Mouse (Mus musculus) heart, embryonic 16.5 days (tissue): ENCODE data around the gene Dctpp1. TPM values are rescaled to one million over a fixed set of nuclear protein-coding genes. Genes with fewer than 3 reads are reported as not detected.

Experiments used
- ATAC-seq: fragments of 200-750 bp; cut with Nextera tagmentation; replicated peaks from 2 replicates; pipeline ENCODE4 v1.8.0; 2017; ENCODE audit warnings: moderate number of reproducible peaks; ENCODE audit not compliant: insufficient read depth, low FRiP score; ENCODE audit errors: extremely low read depth
- H3K27ac ChIP-seq: fragments of 300-500 bp; sonication (generic); 2 replicates; pipeline ENCODE4 v1.5.1; 2014; ENCODE audit warnings: mild to moderate bottlenecking, low read length, control low read depth, moderate library complexity
- H3K27me3 ChIP-seq: fragments of 300-500 bp; sonication (generic); 2 replicates; pipeline ENCODE4 v1.6.1; 2014; ENCODE audit warnings: low read length, mixed read lengths; ENCODE audit not compliant: control insufficient read depth, insufficient read depth
- H3K36me3 ChIP-seq: fragments of 300-500 bp; sonication (generic); 2 replicates; pipeline ENCODE4 v1.6.1; 2014; ENCODE audit not compliant: control insufficient read depth, insufficient read depth
- H3K4me1 ChIP-seq: fragments of 300-500 bp; sonication (generic); 2 replicates; pipeline ENCODE4 v1.6.1; 2014; ENCODE audit warnings: low read length, mixed read lengths; ENCODE audit not compliant: control insufficient read depth, insufficient read depth
- H3K4me2 ChIP-seq: fragments of 300-500 bp; sonication (generic); 2 replicates; pipeline ENCODE4 v1.6.1; 2014; ENCODE audit warnings: low read depth, mild to moderate bottlenecking, control low read depth, low read length
- H3K4me3 ChIP-seq: fragments of 300-500 bp; sonication (generic); 2 replicates; pipeline ENCODE4 v1.5.1; 2014; ENCODE audit warnings: mild to moderate bottlenecking, control low read depth, low read length
- H3K9ac ChIP-seq: fragments of 300-500 bp; sonication (generic); 2 replicates; pipeline ENCODE4 v1.6.1; 2014; ENCODE audit warnings: low read length, control low read depth
- H3K9me3 ChIP-seq: fragments of 300-500 bp; sonication (generic); replicated peaks from 2 replicates; pipeline ENCODE4 v1.6.1; 2016; ENCODE audit warnings: low read length; ENCODE audit not compliant: control insufficient read depth
- WGBS: fragments of 180-500 bp; shearing (Covaris S2); extraction: QIAGEN DNeasy Blood & Tissue Kit; methylation state at CpG from one replicate; pipeline ENCODE4 v1.1.7; 2014; 5-methylcytosine and 5-hydroxymethylcytosine counted together
- polyA plus RNA-seq: library from polyadenylated mRNA; unstranded; fragments of >200 nt; fragmentation: Nextera tagmentation; extraction: Ambion mirVana; gene quantifications from 2 replicates; pipeline ENCODE4 v1.2.1, GENCODE M21; 2015

The Dctpp1 gene
- polyA plus RNA-seq, 1 experiment from 2014 or later, result 129 TPM

DNA sequence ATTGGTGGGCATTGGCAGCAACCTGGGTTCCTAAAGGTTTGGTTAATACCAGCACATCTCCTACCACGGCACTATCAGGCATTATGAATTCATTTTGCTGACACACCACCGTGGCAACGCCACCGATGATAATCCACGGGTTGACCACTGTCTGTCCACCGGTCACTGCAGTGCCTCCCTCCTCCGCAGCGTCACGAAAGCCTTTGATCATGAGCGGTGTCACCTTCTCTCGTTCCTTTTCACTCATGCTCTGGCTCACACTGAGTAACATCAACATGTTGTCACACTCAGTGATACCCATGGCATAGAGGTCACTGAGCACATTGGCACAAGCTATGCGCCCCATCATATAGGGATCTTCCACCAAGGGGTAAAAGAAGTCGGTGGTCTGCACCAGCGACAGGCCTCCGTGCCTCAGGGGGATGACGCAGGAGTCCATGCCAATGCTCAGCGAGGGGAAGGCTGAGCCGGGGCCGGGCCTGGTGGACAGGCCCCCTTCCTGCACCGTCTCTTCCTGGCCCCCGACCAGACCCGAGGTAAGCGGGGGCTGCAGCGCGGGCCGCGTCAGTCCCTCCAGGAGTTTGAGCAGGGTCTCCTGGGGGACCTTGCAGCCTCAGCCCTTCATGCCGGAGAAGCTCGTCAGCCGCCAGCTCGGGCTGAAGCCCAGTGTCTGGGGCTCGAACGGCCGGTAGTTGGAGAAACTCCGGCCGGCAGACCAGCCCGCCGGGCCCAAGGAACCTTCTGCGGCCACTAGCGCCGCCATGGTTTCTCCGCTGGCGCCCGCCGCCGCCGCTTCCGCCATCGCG is 12.8 kb upstream of the Dctpp1 start:
- Histone ChIP-seq H3K27me3 (no peaks in the 10 kb centered on the region), H3K9me3 (peaks cover 3% of the 10 kb centered on the region), H3K4me3 (peak overlapping the region; percentile 82), H3K27ac (peak overlapping the region; percentile 89), H3K4me1 (peaks cover 13% of the 10 kb centered on the region), H3K9ac (peak overlapping the region; percentile 91), H3K4me2 (peak overlapping the region; percentile 92), H3K36me3 (peaks cover 16% of the 10 kb centered on the region)
- ATAC-seq, result peak; percentile 64
- WGBS, result 12% methylated on average over 50 of the region's 50 CpGs

DNA sequence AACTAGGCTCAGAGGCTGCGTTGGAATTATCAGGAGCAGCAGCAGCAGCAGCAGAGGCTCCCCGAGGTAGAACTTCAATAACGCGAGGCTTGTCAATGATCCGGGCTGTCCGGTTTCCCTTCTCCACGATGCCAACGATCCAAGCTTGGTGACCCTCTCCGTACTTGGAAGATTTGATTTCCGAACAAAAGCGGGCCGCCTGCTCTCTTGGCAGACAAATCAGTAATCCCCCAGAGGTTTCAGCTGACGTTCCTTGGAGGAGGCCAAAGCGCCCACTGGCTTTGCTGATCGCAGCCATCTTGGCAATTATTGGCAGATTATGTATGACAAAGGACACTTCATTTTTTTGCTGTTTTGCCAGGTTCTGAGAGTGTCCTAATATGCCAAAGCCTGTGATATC is 12.1 kb upstream of the Dctpp1 start:
- H3K27me3 ChIP-seq, result no peaks in the 10 kb centered on the region
- peaks cover 13% of the 10 kb centered on the region for H3K4me1 ChIP-seq
- peaks cover 16% of the 10 kb centered on the region for H3K36me3 ChIP-seq
- H3K4me2 ChIP-seq, result peak overlapping the region; percentile 92
- 94% methylated on average over 15 of the region's 15 CpGs for WGBS
- H3K4me3 ChIP-seq, result peak overlapping the region; percentile 82
- H3K9ac ChIP-seq, result 0 out of 2 replicates have a peak overlapping the region, but pooled peaks have one; percentile 91
- H3K9me3 ChIP-seq, result peaks cover 4% of the 10 kb centered on the region
- H3K27ac ChIP-seq, result no peak overlapping the region
- ATAC-seq, result no peak

DNA sequence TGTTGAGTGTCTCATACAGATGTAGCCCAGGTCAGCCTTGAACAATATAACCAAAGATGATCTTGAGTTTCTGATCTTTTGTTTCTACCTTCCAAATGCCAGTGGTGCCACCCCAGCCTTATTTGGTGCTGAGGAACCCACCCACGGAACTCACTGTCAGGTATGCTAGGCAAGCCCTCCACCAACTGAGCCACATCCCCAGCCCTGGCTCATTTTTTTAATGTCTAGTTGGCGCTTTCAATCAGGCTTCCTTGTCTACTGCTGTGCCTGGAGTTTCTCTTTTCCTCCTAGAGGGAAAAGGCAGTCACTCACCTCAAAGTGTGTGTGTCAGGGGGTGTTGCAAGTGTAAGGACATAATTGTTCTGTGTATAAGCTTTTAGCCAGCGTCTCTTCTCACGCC is 10.6 kb upstream of the Dctpp1 start:
- ATAC-seq, result no peak
- Histone ChIP-seq H3K27me3 (no peaks in the 10 kb centered on the region), H3K27ac (no peak overlapping the region), H3K4me1 (peaks cover 13% of the 10 kb centered on the region), H3K9me3 (peaks cover 4% of the 10 kb centered on the region), H3K9ac (no peak overlapping the region), H3K4me2 (no peak overlapping the region), H3K36me3 (peaks cover 16% of the 10 kb centered on the region), H3K4me3 (no peak overlapping the region)
- 90% methylated on average over 4 of the region's 4 CpGs for WGBS

DNA sequence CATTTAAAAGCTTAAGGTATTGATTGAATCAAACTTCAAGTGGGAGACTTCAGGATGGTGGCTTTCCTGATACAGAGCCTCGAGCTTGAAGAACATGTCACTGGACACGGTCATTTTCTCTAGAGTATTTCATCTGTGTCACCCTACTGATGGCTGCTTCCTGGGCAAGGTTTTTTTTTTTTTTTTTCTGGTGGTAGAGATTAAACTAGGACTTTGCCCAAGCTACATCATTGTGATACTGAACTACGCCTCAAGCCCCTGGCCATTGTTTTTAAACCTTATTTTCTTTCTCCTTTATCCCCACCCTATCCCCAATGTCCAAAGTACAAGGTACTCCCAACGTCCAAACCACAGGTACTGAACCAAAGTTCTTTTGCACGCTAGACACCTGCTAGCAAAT is 10.2 kb upstream of the Dctpp1 start:
- Histone ChIP-seq H3K9ac (no peak overlapping the region), H3K27me3 (no peaks in the 10 kb centered on the region), H3K4me3 (no peak overlapping the region), H3K36me3 (peaks cover 16% of the 10 kb centered on the region), H3K27ac (no peak overlapping the region), H3K4me1 (peaks cover 13% of the 10 kb centered on the region), H3K4me2 (no peak overlapping the region), H3K9me3 (peaks cover 4% of the 10 kb centered on the region)
- no peak for ATAC-seq
- 91% methylated on average over 5 of the region's 5 CpGs for WGBS

DNA sequence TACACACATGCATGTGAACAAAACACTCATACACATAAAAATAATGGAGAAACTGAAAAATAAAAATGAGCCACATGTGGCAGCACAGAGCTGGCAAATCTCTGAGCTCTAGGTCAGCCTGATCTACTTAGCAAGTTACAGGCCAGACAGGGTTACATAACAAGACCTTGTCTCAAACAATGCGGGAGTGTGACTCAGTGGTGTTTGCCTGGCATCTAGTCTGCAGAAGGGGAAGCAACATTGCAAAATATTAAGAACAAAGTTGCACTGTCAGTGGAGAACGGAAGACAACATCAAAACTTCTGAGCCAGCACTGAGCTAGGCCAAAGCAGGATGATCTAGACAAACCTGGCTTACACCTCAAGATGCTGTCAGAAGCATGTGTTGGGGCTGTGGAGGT is 9.7 kb upstream of the Dctpp1 start:
- Histone ChIP-seq H3K4me2 (no peak overlapping the region), H3K27me3 (no peaks in the 10 kb centered on the region), H3K9ac (no peak overlapping the region), H3K4me3 (no peak overlapping the region), H3K4me1 (peaks cover 13% of the 10 kb centered on the region), H3K9me3 (peaks cover 4% of the 10 kb centered on the region), H3K27ac (no peak overlapping the region), H3K36me3 (peaks cover 16% of the 10 kb centered on the region)
- 91% methylated on average over 2 of the region's 2 CpGs for WGBS
- ATAC-seq, result no peak

DNA sequence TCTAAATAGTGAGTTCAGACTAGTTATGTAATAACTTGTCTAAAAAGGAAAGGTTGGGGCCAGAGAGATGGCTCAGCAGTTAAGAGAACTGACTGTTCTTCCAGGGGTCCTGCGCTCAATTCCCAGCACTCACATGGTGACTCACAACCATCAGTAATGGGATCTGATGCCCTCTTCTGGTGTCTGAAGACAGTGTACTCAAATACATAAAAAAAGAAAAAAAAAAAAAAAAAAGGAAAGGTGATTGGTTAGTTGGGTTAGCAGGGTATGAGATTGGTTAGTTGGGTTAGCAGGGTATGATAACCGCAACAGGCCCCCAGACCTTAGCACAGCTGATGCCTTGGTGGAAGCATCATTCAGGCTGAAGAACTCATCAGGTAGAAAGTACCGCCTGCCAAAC is 3.0 kb upstream of the Dctpp1 start:
- ATAC-seq, result no peak
- 90% methylated on average over 3 of the region's 3 CpGs for WGBS
- no peak overlapping the region for H3K4me3 ChIP-seq
- H3K4me1 ChIP-seq, result peaks cover 4% of the 10 kb centered on the region; the same call in 1 of the 2 replicates
- no peaks in the 10 kb centered on the region for H3K36me3 ChIP-seq
- H3K27me3 ChIP-seq, result no peaks in the 10 kb centered on the region
- H3K27ac ChIP-seq, result no peak overlapping the region
- no peak overlapping the region for H3K9ac ChIP-seq
- H3K9me3 ChIP-seq, result peaks cover 7% of the 10 kb centered on the region
- no peak overlapping the region for H3K4me2 ChIP-seq

DNA sequence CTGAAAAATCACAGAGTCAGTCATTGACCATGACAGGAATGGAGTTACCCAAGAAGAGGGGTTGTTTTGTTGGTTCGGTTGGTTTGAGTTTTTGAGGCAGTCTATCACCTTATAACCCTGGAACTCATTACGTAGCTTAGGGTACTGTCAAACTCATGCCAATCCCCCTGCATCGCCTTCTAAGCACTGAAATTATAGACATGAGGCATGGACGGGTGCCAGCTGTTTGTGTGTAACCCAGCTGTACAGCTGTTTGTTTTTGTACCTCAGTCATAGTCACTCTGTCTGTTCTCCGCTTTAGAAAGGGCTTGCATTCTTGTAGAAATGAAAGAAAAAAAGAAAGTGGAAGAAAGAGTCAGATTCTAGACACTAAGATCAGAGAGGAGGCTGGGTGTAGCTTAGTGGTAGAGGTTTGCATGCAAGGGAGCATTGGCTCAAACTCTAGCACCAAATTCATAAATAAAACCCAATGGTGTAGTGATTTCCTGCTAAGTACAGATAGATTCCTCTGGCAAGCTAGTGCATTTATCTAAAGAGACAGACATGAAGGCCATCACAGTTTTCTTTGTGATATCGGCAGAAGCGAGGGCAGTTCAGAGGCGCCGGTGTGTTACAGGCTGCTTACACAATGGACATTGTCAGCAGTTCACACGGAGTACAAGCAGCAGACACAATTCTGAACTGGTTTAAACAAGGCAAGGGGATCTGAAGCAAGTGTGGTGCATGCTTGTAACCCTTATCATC is 1.9 kb upstream of the Dctpp1 start:
- no peaks in the 10 kb centered on the region for H3K36me3 ChIP-seq
- no peaks in the 10 kb centered on the region for H3K27me3 ChIP-seq
- H3K27ac ChIP-seq, result no peak overlapping the region
- peaks cover 3% of the 10 kb centered on the region; the same call in 1 of the 2 replicates for H3K9me3 ChIP-seq
- 72% methylated on average over 10 of the region's 10 CpGs for WGBS
- no peak overlapping the region for H3K9ac ChIP-seq
- no peak overlapping the region for H3K4me3 ChIP-seq
- H3K4me1 ChIP-seq, result peaks cover 4% of the 10 kb centered on the region; the same call in 1 of the 2 replicates
- no peak overlapping the region for H3K4me2 ChIP-seq
- no peak for ATAC-seq

DNA sequence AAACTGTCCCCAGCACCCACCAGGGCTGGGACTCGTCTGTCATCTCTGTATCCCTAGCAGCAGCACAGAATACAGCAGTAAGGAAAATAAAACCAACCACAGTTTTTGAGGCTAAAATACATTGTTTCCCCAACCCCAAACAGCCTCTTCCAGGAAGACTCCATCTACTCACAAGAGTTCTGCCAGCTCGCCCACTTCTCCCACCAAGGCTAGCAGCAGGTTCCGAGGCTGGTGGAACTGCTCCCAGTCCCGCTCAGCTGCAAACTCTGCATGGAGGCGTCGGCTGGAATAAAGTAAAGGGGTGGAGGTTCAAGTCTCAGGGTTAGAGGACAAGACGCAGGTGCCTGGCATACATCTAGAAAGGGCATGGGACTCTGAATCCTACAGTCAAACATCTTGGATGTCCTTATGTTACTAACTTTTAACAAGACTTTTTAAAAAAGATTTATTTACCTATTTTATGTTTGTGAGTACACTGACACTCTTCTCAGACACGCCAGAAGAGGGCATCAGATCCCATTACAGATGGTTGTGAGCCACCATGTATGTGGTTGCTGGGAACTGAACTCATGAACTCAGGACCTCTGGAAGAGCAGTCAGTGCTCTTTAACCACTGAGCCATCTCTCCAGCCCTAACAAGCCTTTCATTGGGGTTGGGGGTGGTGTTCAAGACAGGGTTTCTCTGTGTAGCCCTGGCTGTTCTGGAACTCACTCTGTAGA is 1.2 kb downstream of the Dctpp1 start:
- peaks cover 3% of the 10 kb centered on the region; the same call in 1 of the 2 replicates for H3K9me3 ChIP-seq
- H3K27ac ChIP-seq, result no peak overlapping the region
- H3K36me3 ChIP-seq, result no peaks in the 10 kb centered on the region
- no peak overlapping the region for H3K9ac ChIP-seq
- H3K4me1 ChIP-seq, result peaks cover 11% of the 10 kb centered on the region
- ATAC-seq, result no peak
- 70% methylated on average over 8 of the region's 8 CpGs for WGBS
- peak overlapping the region; percentile 87 for H3K4me2 ChIP-seq
- peak overlapping the region; percentile 80 for H3K4me3 ChIP-seq
- H3K27me3 ChIP-seq, result no peaks in the 10 kb centered on the region
